Mouse (Mus musculus) kidney, embryonic 15.5 days (tissue): ENCODE data around the gene Cdk5rap3. TPM values are rescaled to one million over a fixed set of nuclear protein-coding genes. Genes with fewer than 3 reads are reported as not detected.

Source experiments
- ATAC-seq: fragments of 200-750 bp; cut with Nextera tagmentation; replicated peaks from 2 replicates; pipeline ENCODE4 v1.8.0; 2017; ENCODE audit warnings: moderate TSS enrichment; ENCODE audit not compliant: low FRiP score
- H3K27ac ChIP-seq: fragments of 300-500 bp; sonication (generic); 2 replicates; pipeline ENCODE4 v1.5.1; 2015; ENCODE audit warnings: mild to moderate bottlenecking, inconsistent platforms
- H3K27me3 ChIP-seq: fragments of 300-500 bp; sonication (generic); 2 replicates; pipeline ENCODE4 v1.6.1; 2015; ENCODE audit warnings: inconsistent platforms
- H3K36me3 ChIP-seq: fragments of 300-500 bp; sonication (generic); 2 replicates; pipeline ENCODE4 v1.6.1; 2015; ENCODE audit warnings: inconsistent platforms
- H3K4me1 ChIP-seq: fragments of 300-500 bp; sonication (generic); 2 replicates; pipeline ENCODE4 v1.6.1; 2015; ENCODE audit warnings: inconsistent platforms
- H3K4me2 ChIP-seq: fragments of 300-500 bp; sonication (generic); 2 replicates; pipeline ENCODE4 v1.6.1; 2015; ENCODE audit warnings: moderate library complexity, mild to moderate bottlenecking, inconsistent platforms
- H3K4me3 ChIP-seq: fragments of 300-500 bp; sonication (generic); replicated peaks from 2 replicates; pipeline ENCODE4 v1.5.1; 2015; ENCODE audit warnings: mild to moderate bottlenecking, inconsistent platforms
- H3K9ac ChIP-seq: fragments of 300-500 bp; sonication (generic); 2 replicates; pipeline ENCODE4 v1.6.1; 2015; ENCODE audit warnings: mild to moderate bottlenecking, inconsistent platforms
- H3K9me3 ChIP-seq: fragments of 300-500 bp; sonication (generic); replicated peaks from 2 replicates; pipeline ENCODE4 v1.6.1; 2016; ENCODE audit warnings: inconsistent platforms
- WGBS: fragments of 180-500 bp; shearing (Covaris S2); methylation state at CpG from one replicate; pipeline ENCODE4 v1.1.7; 2015; ENCODE audit warnings: mixed read lengths; 5-methylcytosine and 5-hydroxymethylcytosine counted together
- polyA plus RNA-seq: library from polyadenylated mRNA; unstranded; fragments of >200 nt; fragmentation: Nextera tagmentation; extraction: Ambion mirVana; gene quantifications from 2 replicates; pipeline ENCODE4 v1.2.1, GENCODE M21; 2015

Gene Cdk5rap3
- polyA plus RNA-seq, 1 experiment from 2014 or later = 79.5 TPM

DNA sequence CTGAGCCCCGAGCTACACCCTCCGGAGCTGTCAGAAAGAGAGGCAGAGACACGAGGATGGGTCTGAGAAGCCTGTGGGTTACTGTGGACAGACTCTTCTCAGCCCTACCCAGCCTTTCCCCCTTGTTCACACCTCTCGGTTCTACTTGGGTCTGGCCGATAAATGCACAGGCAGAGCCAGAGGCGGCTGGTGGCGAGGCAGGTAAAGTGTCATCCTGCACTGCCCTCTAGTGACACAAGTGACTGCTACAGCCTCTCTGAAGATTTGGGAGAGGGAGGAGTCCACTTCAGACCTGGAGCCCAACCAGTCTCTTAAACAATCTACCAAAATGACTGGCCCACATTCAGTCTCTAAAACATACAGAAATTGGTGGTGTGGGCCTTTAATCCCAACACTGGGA is 6.3 kb downstream of the Cdk5rap3 start:
- Histone ChIP-seq H3K4me2 (no peak overlapping the region), H3K9me3 (no peaks in the 10 kb centered on the region)
- WGBS = 30% methylated on average over 7 of the region's 7 CpGs

GRCm38 (mm10) chr11:96908594-96908993 is 7.7 kb downstream of the Cdk5rap3 start:
- Histone ChIP-seq H3K4me3 (no peak overlapping the region), H3K9ac (no peak overlapping the region), H3K4me2 (no peak overlapping the region), H3K4me1 (peaks cover 21% of the 10 kb centered on the region), H3K27me3 (0 out of 2 replicates have a peak, but pooled peaks cover 2% of the 10 kb centered on the region), H3K36me3 (peaks cover 47% of the 10 kb centered on the region), H3K27ac (no peak overlapping the region), H3K9me3 (no peaks in the 10 kb centered on the region)
- no peak for ATAC-seq
- 89% methylated on average over 12 of the region's 12 CpGs for WGBS

More for the DNA sequence above, 6.3 kb downstream of the Cdk5rap3 start:
- Histone ChIP-seq H3K27me3 (0 out of 2 replicates have a peak, but pooled peaks cover 2% of the 10 kb centered on the region), H3K36me3 (peaks cover 47% of the 10 kb centered on the region), H3K4me1 (peaks cover 23% of the 10 kb centered on the region), H3K4me3 (no peak overlapping the region), H3K9ac (no peak overlapping the region), H3K27ac (no peak overlapping the region)
- ATAC-seq = peak; percentile 44; the same call in 1 of the 2 replicates

DNA sequence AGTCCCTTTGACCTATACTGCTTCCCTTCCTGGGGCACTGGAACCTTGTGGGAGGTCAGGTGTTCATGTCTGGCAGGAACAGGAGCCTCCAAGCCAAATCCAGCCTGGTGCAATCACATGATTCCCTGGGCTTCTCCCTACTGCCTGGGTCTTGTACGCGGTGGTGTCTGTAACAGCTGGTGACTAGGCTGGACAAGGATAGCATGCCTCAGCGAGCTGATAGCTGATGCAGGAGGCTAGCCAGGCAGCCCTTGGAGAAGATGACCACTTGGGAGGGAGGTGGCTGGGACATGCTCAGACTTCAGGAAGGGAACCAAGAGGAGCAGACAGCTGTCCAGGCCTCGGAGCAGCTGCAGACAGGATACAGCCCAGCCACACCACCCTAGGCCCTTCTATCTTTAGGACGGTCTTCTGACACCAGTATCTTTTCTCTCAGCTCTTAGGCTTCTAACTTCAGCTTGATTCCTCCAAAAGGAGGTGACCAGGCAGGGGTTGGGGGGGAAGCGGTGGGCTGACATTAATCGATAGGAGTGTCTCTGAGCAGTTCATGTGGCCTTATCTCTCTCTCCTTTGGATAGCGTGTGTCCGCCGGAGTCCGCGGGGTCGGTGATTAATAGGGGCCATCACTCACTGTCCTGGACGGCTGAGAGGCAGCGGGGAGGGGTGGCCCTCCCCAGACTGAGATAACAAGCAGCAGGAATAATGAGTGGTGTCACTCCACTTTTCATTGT is 9.7 kb downstream of the Cdk5rap3 start:
- Histone ChIP-seq H3K36me3 (peaks cover 40% of the 10 kb centered on the region), H3K27ac (peak overlapping the region; percentile 7; the same call in 1 of the 2 replicates), H3K27me3 (0 out of 2 replicates have a peak, but pooled peaks cover 2% of the 10 kb centered on the region), H3K9ac (no peak overlapping the region), H3K9me3 (no peaks in the 10 kb centered on the region), H3K4me3 (no peak overlapping the region), H3K4me2 (no peak overlapping the region), H3K4me1 (peaks cover 38% of the 10 kb centered on the region)
- whole genome bisulfite sequencing = 34% methylated on average over 15 of the region's 15 CpGs
- no peak for ATAC-seq

GRCm38 (mm10) chr11:96902639-96903635 is 13.4 kb downstream of the Cdk5rap3 start:
- WGBS = 15% methylated on average over 16 of the region's 16 CpGs
- Histone ChIP-seq H3K27ac (peak overlapping the region; percentile 51), H3K36me3 (peaks cover 11% of the 10 kb centered on the region), H3K4me2 (no peak overlapping the region), H3K4me1 (peaks cover 49% of the 10 kb centered on the region), H3K27me3 (0 out of 2 replicates have a peak, but pooled peaks cover 5% of the 10 kb centered on the region), H3K4me3 (no peak overlapping the region), H3K9me3 (no peaks in the 10 kb centered on the region), H3K9ac (no peak overlapping the region)
- ATAC-seq = peak; percentile 66

- Histone ChIP-seq H3K27ac (no peak overlapping the region), H3K9me3 (no peaks in the 10 kb centered on the region), H3K36me3 (no peaks in the 10 kb centered on the region), H3K9ac (no peak overlapping the region), H3K4me1 (peaks cover 37% of the 10 kb centered on the region), H3K4me3 (no peak overlapping the region), H3K27me3 (0 out of 2 replicates have a peak, but pooled peaks cover 5% of the 10 kb centered on the region), H3K4me2 (no peak overlapping the region)
- ATAC-seq = no peak
- WGBS = 59% methylated on average over 9 of the region's 9 CpGs
These were observed 15.0 kb downstream of the Cdk5rap3 start for GRCm38 (mm10) chr11:96901332-96901731.

- WGBS = 45% methylated on average over 13 of the region's 13 CpGs
- Histone ChIP-seq H3K9me3 (no peaks in the 10 kb centered on the region), H3K27ac (no peak overlapping the region), H3K4me3 (no peak overlapping the region), H3K27me3 (0 out of 2 replicates have a peak, but pooled peaks cover 5% of the 10 kb centered on the region), H3K36me3 (no peaks in the 10 kb centered on the region), H3K9ac (no peak overlapping the region), H3K4me1 (peaks cover 31% of the 10 kb centered on the region), H3K4me2 (no peak overlapping the region)
- ATAC-seq = no peak
These were observed 16.6 kb downstream of the Cdk5rap3 start for GRCm38 (mm10) chr11:96899449-96900306.

GRCm38 (mm10) chr11:96895886-96896285 is 20.4 kb downstream of the Cdk5rap3 start:
- Histone ChIP-seq H3K36me3 (no peaks in the 10 kb centered on the region), H3K4me3 (no peak overlapping the region), H3K9me3 (no peaks in the 10 kb centered on the region), H3K4me2 (no peak overlapping the region), H3K27me3 (0 out of 2 replicates have a peak, but pooled peaks cover 2% of the 10 kb centered on the region), H3K27ac (no peak overlapping the region), H3K9ac (no peak overlapping the region), H3K4me1 (peaks cover 28% of the 10 kb centered on the region)
- no peak for ATAC-seq
- 74% methylated on average over 4 of the region's 4 CpGs for WGBS

DNA sequence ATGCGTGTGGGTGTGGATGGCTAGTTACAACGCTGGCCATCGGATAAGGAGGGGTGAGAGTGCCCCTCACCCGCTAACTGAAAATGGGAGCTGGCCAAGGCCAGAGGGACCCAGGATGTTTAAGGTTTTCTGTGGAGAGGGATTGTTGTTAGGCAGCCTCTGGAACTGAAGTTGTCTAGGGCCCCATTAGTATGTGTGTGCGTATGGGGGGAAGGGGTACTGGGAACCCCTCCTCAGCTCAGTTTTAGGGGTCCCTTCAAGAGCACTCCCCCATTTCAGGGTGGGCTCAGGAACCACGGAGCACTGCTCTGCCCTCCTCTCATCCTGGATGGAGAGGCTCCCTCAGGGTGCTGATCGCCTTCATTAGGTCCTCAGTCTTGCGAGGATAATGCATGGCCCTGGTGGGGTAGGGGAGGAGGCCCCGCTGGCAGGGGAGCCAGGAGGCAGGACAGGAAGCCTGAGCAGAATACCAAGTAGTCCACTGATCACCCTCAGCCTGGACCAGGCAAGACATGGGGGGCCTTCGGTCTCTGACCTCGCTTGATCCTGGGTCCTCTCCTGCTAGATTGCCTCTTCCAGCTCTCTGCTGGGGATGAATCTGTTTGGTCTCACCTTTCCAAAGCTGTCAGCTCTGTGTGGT is 23.0 kb downstream of the Cdk5rap3 start:
- no peak overlapping the region for H3K27ac ChIP-seq
- no peak overlapping the region for H3K9ac ChIP-seq
- H3K36me3 ChIP-seq = no peaks in the 10 kb centered on the region
- peak; percentile 25; the same call in 1 of the 2 replicates for ATAC-seq
- 45% methylated on average over 11 of the region's 11 CpGs for WGBS
- peaks cover 19% of the 10 kb centered on the region for H3K4me1 ChIP-seq
- H3K4me3 ChIP-seq = no peak overlapping the region
- H3K27me3 ChIP-seq = no peaks in the 10 kb centered on the region
- H3K9me3 ChIP-seq = no peaks in the 10 kb centered on the region
- no peak overlapping the region for H3K4me2 ChIP-seq

DNA sequence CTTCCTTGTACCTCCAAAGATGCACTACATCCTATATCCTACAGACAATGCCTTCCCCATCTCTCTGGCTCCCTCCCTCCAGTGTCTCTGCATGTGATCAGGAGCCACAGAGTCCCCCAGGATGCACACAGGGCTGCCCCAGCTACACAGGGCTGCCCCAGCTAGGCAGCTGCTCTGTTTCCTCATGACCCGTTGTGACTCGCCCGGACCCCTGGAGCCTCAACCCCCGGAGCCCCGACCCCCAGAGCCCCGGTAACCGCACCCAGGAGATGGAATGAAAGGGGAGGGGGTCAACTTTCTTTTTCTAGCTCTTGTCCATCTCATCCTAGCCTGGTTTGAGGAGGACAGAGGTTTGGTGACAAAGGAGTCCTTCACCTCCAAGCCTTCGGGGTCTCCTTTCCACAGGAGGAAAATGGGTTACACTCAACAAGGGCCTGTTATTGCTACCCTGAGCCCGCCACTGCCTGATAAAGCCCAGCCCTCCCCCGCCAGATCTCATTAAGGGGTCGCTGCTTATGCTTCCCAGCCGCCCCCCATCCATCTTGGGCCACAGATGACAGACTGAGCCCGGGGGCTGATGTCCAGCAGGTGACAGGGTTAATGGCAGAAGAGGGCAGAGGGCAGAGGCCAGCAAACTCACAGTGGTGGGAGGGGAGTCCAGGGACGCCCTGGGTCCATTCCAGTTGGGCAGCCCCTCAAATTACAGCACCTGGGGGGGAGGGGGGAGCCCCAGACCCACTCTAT is 24.3 kb downstream of the Cdk5rap3 start:
- H3K27me3 ChIP-seq = no peaks in the 10 kb centered on the region
- no peak overlapping the region for H3K27ac ChIP-seq
- H3K9ac ChIP-seq = no peak overlapping the region
- ATAC-seq = no peak
- H3K4me1 ChIP-seq = peaks cover 20% of the 10 kb centered on the region
- H3K4me2 ChIP-seq = no peak overlapping the region
- H3K4me3 ChIP-seq = no peak overlapping the region
- no peaks in the 10 kb centered on the region for H3K9me3 ChIP-seq
- H3K36me3 ChIP-seq = no peaks in the 10 kb centered on the region
- 22% methylated on average over 14 of the region's 14 CpGs for WGBS

- Histone ChIP-seq H3K36me3 (no peaks in the 10 kb centered on the region), H3K9ac (no peak overlapping the region), H3K27ac (no peak overlapping the region), H3K4me3 (no peak overlapping the region), H3K4me1 (peaks cover 17% of the 10 kb centered on the region), H3K27me3 (0 out of 2 replicates have a peak, but pooled peaks cover 2% of the 10 kb centered on the region), H3K4me2 (no peak overlapping the region), H3K9me3 (no peaks in the 10 kb centered on the region)
- 72% methylated on average over 8 of the region's 8 CpGs for WGBS
- no peak for ATAC-seq
These were observed 29.3 kb downstream of the Cdk5rap3 start for GRCm38 (mm10) chr11:96886942-96887546.
